In the genomic region with DNA sequence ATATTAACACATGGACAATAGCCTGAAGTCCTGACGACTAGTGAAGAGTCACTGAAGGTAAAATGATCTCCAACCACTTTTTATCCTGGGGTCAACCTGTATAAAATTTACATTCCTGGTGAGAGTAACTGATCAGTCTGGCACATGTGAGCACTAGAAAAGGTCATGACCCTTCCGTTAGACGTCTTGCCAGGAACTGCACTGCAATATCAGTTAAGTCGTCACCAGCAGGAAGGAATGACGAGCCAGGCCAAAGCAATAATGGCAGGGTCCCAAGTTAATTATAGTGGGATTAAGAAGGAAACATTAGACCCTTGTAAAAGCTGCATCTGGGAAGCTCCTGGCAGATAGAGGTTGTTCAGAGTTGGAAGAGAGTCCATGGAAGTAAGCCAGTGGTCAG, we compare ENCODE assay signal across 19 mouse cellular contexts.
A peak's percentile ranks its signal among the peaks of the same experiment; 100 is the strongest.
DNase-seq lines count a peak whose midpoint lies in the region; ATAC-seq and TF ChIP-seq lines count a peak whose summit lies in the region.
"Had no signal": no experiment of that assay in that cellular context is flagged by ENCODE, and none has a peak within 500 bp of the region (broad histone marks: within the 10 kb centered on the region; RNA-seq: fewer than 3 reads in every experiment).

No protein-coding gene starts in this region.

- no peaks in the 10 kb centered on the region for H3K9me3 ChIP-seq in heart, embryonic 10.5 days
- H3K9me3 ChIP-seq in lung, postnatal 0 days (ENCODE audit: low read length), result no peaks in the 10 kb centered on the region
- no peaks in the 10 kb centered on the region for H3K9me3 ChIP-seq in limb, embryonic 14.5 days (ENCODE audit: control insufficient read depth, low read length)
- H3K9me3 ChIP-seq: forebrain, embryonic 10.5 days; neural tube, embryonic 13.5 days had no signal

- H3K9ac ChIP-seq in lung, postnatal 0 days (replicated peaks; ENCODE audit: low read depth), result no peak overlapping the region
- H3K9ac ChIP-seq in limb, embryonic 14.5 days (ENCODE audit: low read depth, low read length, severe bottlenecking), result no peak overlapping the region
- H3K9ac ChIP-seq: forebrain, postnatal 0 days; neural tube, embryonic 13.5 days had no signal

- no peak overlapping the region for H3K4me2 ChIP-seq in lung, postnatal 0 days (replicated peaks; ENCODE audit: low read depth, low read length)
- no peak overlapping the region for H3K4me2 ChIP-seq in limb, embryonic 14.5 days (replicated peaks; ENCODE audit: low read depth, low read length, severe bottlenecking)
- H3K4me2 ChIP-seq: liver, embryonic 11.5 days; neural tube, embryonic 13.5 days had no signal

- no peaks in the 10 kb centered on the region for H3K27me3 ChIP-seq in heart, embryonic 10.5 days (ENCODE audit: insufficient read depth, poor library complexity, severe bottlenecking)
- no peaks in the 10 kb centered on the region for H3K27me3 ChIP-seq in lung, postnatal 0 days (replicated peaks; ENCODE audit: insufficient read depth, low read length)
- no peaks in the 10 kb centered on the region for H3K27me3 ChIP-seq in limb, embryonic 14.5 days (ENCODE audit: control insufficient read depth, insufficient read depth, low read length)
- H3K27me3 ChIP-seq: neural tube, embryonic 13.5 days had no signal

- no peaks in the 10 kb centered on the region for H3K4me1 ChIP-seq in heart, embryonic 10.5 days
- H3K4me1 ChIP-seq in lung, postnatal 0 days (ENCODE audit: insufficient read depth, low read depth, low read length), result peaks cover 6% of the 10 kb centered on the region; the same call in 1 of the 2 replicates
- H3K4me1 ChIP-seq in limb, embryonic 14.5 days (ENCODE audit: control insufficient read depth, insufficient read depth, low read length), result peaks cover 10% of the 10 kb centered on the region
- H3K4me1 ChIP-seq: neural tube, embryonic 13.5 days had no signal

- TF ChIP-seq EP300 in lung, postnatal 0 days (IDR thresholded peaks at IDR 0.05), result no peak

- no peak for TF ChIP-seq CTCF in lung, postnatal 0 days (IDR thresholded peaks at IDR 0.05)

- no peak for TF ChIP-seq POLR2A in limb, embryonic 14.5 days (IDR thresholded peaks at IDR 0.05; ENCODE audit: borderline replicate concordance, extremely low read depth, insufficient read depth, insufficient read length)

- H3K4me3 ChIP-seq in heart, embryonic 10.5 days, result no peak overlapping the region
- H3K4me3 ChIP-seq in lung, postnatal 0 days (ENCODE audit: low read depth, low read length), result no peak overlapping the region
- no peak overlapping the region for H3K4me3 ChIP-seq in limb, embryonic 14.5 days (replicated peaks; ENCODE audit: low read length)
- H3K4me3 ChIP-seq: forebrain, embryonic 10.5 days; neural tube, embryonic 13.5 days had no signal

- 29% methylated on average over 5 of the region's 5 CpGs for WGBS in heart, embryonic 10.5 days
- 34% methylated on average over 5 of the region's 5 CpGs for WGBS in lung, postnatal 0 days
- WGBS in limb, embryonic 14.5 days, result 14% methylated on average over 5 of the region's 5 CpGs

- intact Hi-C loops in heart, postnatal 10 days (cut with DNase I), result no loop called here

- DNase-seq in embryo, embryonic 10 days (ENCODE audit: low spot score), result peak; percentile 53
- DNase-seq in embryo, embryonic 11 days, result no peak
- DNase-seq in heart, postnatal 10 days, result peak; percentile 17 to 24
- DNase-seq in heart, embryonic 10.5 days (ENCODE audit: low spot score), result no peak
- peak; percentile 17 for DNase-seq in lung, postnatal 0 days (ENCODE audit: low spot score)
- no peak for DNase-seq in lung, postnatal 14 days
- DNase-seq in limb, embryonic 14.5 days (ENCODE audit: low spot score), result peak; percentile 78
- DNase-seq: adrenal gland, adult 8-10 months; cerebellum, adult 9-10 months; forebrain, postnatal 0 days; kidney, adult 18-20 months; right cerebral cortex, adult 18-20 months; thymus, postnatal 14 days had no signal

- H3K36me3 ChIP-seq in heart, embryonic 10.5 days, result no peaks in the 10 kb centered on the region
- H3K36me3 ChIP-seq in lung, postnatal 0 days (ENCODE audit: insufficient read depth, low read length), result no peaks in the 10 kb centered on the region
- no peaks in the 10 kb centered on the region for H3K36me3 ChIP-seq in limb, embryonic 14.5 days (ENCODE audit: control insufficient read depth, insufficient read depth, low read length)
- H3K36me3 ChIP-seq: forebrain, embryonic 10.5 days; neural tube, embryonic 13.5 days had no signal

- no peak for ATAC-seq in lung, postnatal 0 days
- peak; percentile 77 for ATAC-seq in limb, embryonic 14.5 days (ENCODE audit: low FRiP score, low read depth)
- ATAC-seq: CD4-positive, CD25-positive, alpha-beta regulatory T cell, adult 4 months; forebrain, postnatal 0 days; Patski had no signal

- no peak overlapping the region for H3K27ac ChIP-seq in heart, embryonic 10.5 days
- H3K27ac ChIP-seq in lung, postnatal 0 days (ENCODE audit: low read length), result no peak overlapping the region
- no peak overlapping the region for H3K27ac ChIP-seq in limb, embryonic 14.5 days (replicated peaks; ENCODE audit: low read depth, low read length)
- H3K27ac ChIP-seq: forebrain, embryonic 10.5 days; kidney, postnatal 0 days; neural tube, embryonic 13.5 days had no signal

Comparison
In these comparisons a context has a peak if more than half of its experiments do, and no peak if none do; other contexts are left out.
1. DNase-seq: peak in embryo, embryonic 10 days (single experiment), heart, postnatal 10 days (2 of 2), lung, postnatal 0 days (single experiment) and limb, embryonic 14.5 days (single experiment); none in embryo, embryonic 11 days (single experiment), heart, embryonic 10.5 days (single experiment) and lung, postnatal 14 days (single experiment).